Mouse (Mus musculus) small intestine, adult 2 months (tissue): ENCODE results near the gene Gpi1.

Experiments
- CTCF ChIP-seq: fragments of 200-500 bp; IDR thresholded peaks from 2 replicates; pipeline ENCODE4 v1.5.1; 2012; ENCODE audit warnings: low read depth, mild to moderate bottlenecking, control low read depth, inconsistent platforms, low read length, moderate library complexity, mixed read lengths; ENCODE audit not compliant: insufficient replicate concordance, insufficient read length; ENCODE audit errors: extremely low read depth
- POLR2A ChIP-seq: fragments of 200-500 bp; IDR thresholded peaks from 2 replicates; pipeline ENCODE4 v1.6.1; 2012; ENCODE audit warnings: low read depth, mild to moderate bottlenecking, control low read depth, inconsistent platforms, low read length, moderate library complexity

GRCm38 (mm10) chr7:34164671-34165070 is 65.5 kb downstream of the Gpi1 start:
- no peak for TF ChIP-seq CTCF
- TF ChIP-seq POLR2A, result no peak
